Mouse (Mus musculus): Measurements from ENCODE around the gene Rasgrp4. TPM values are rescaled to one million over a fixed set of nuclear protein-coding genes. Genes with fewer than 3 reads are reported as not detected.

The Rasgrp4 gene
- polyA plus RNA-seq, 1 experiment from 2014 or later, result 0.83 TPM

DNA sequence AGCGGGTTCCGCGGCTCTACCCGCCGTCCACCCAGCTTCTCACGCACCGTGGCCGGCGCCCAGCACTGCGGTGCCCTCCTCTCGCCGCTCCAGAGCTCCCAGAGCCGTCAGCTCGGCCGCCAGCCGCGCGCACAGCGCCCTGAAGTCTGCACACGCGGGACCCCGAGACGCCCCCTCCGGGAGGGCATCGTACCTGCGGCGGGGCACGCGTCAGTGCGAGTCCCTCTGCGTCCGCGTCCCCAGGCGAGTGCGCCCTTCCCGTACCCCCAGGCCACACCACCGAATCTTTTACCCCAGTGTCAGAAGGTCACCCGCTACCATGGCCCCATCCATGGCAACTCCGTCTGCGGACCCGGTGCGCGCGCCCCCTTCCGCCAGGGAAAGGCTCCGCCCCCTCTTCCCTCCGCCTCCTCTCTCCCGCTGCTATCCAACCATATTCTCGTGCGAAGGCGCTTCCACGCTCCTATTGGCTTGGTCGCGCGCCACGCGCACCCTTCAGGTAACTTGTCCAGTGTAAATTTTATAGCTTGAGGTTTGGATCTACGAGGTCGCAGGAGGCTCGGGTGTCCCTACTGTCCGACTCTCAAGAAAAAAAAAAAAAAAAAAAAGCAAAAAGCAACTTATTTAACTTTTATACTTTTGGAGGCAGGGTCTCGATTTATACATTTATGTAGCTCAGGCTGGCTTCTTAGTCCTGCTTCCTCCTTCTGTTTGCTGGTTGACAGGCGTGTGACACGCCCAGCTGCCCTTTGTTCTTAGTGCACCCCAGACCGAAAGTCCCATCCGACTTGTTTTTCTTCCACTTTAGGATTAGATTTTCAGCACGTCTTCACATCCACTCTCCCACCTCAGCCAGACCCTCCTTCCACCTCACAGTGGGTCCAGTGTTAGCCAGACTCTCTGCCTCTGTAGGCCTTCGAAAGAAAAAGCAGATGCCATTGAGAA lies 21.5 kb downstream of the Rasgrp4 start, which contains the start of gene Fam98c:
Fam98c (minus strand) TSS at position 397 of the 945 bp plus-strand sequence.
- peak within 1 kb of the TSS; percentile 92 for H3K4me2 ChIP-seq (ENCODE audit: low read length)
- 3% methylated on average over 61 of the region's 68 CpGs for WGBS
- H3K27me3 ChIP-seq (ENCODE audit: control insufficient read depth, insufficient read depth, low read depth, low read length), result peaks cover 4% of the 10 kb centered on the region
- peak; percentile 88 for ATAC-seq
- peak within 1 kb of the TSS; percentile 81 for H3K4me3 ChIP-seq (ENCODE audit: low read depth, low read length)
- H3K36me3 ChIP-seq (ENCODE audit: control insufficient read depth, insufficient read depth, low read length), result no peaks in the 10 kb centered on the region
- peaks cover 8% of the 10 kb centered on the region for H3K4me1 ChIP-seq (ENCODE audit: control insufficient read depth, insufficient read depth, low read length)
- peak within 1 kb of the TSS; percentile 91 for H3K27ac ChIP-seq (ENCODE audit: low read length)
- H3K9ac ChIP-seq (ENCODE audit: low read depth, low read length), result peak within 1 kb of the TSS; percentile 78
- no peaks in the 10 kb centered on the region for H3K9me3 ChIP-seq (replicated peaks; ENCODE audit: control insufficient read depth, low read length, poor library complexity, severe bottlenecking)

DNA sequence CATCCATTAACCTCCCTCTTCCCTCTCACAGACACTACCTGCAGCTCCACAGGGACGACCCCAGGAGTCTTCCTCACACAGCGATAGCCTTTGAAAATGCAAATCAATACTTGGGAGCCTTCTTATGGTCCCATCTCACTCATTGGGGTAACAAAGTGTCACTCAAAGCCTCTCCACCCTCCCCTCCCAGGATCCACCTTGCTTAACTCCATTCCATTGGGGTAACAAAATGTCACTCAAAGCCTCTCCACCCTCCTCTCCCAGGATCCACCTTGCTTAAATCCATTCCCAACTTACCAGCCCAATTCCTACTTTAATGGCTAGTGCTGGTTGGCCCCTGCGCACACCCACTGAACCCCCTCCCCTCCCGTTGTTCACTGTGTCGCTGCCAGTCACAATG lies 23.6 kb downstream of the Rasgrp4 start:
- Histone ChIP-seq H3K4me2 (ENCODE audit: low read length) (no peak overlapping the region), H3K27me3 (ENCODE audit: control insufficient read depth, insufficient read depth, low read depth, low read length) (peaks cover 4% of the 10 kb centered on the region), H3K36me3 (ENCODE audit: control insufficient read depth, insufficient read depth, low read length) (no peaks in the 10 kb centered on the region), H3K4me3 (ENCODE audit: low read depth, low read length) (no peak overlapping the region), H3K4me1 (ENCODE audit: control insufficient read depth, insufficient read depth, low read length) (peaks cover 8% of the 10 kb centered on the region), H3K27ac (ENCODE audit: low read length) (no peak overlapping the region), H3K9ac (ENCODE audit: low read depth, low read length) (no peak overlapping the region), H3K9me3 (replicated peaks; ENCODE audit: control insufficient read depth, low read length, poor library complexity, severe bottlenecking) (no peaks in the 10 kb centered on the region)
- ATAC-seq, result no peak
- WGBS, result 0% methylated on average over 5 of the region's 5 CpGs

DNA sequence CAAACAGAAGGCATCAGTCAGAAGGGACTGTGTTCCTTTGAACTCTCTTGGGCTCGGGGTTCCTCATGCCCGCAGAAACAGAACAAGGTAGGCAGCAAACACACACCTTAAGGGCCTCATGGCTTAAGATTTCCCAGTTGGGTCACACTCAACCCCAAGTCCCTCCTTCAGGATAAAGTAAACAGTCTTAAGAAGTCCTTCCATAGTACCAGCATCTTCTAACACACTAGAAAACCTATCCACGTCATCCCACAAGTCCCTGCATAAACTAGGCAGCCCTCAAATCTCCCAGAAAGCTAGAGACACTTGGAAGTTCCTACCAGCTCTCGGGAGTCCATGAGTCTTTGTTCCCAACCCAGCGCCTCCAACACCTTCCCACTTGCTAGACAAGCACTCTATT lies 27.6 kb downstream of the Rasgrp4 start:
- Histone ChIP-seq H3K27ac (ENCODE audit: low read length) (no peak overlapping the region), H3K27me3 (ENCODE audit: control insufficient read depth, insufficient read depth, low read depth, low read length) (peaks cover 4% of the 10 kb centered on the region), H3K4me1 (ENCODE audit: control insufficient read depth, insufficient read depth, low read length) (no peaks in the 10 kb centered on the region), H3K4me2 (ENCODE audit: low read length) (no peak overlapping the region), H3K9me3 (replicated peaks; ENCODE audit: control insufficient read depth, low read length, poor library complexity, severe bottlenecking) (no peaks in the 10 kb centered on the region), H3K4me3 (ENCODE audit: low read depth, low read length) (no peak overlapping the region), H3K36me3 (ENCODE audit: control insufficient read depth, insufficient read depth, low read length) (no peaks in the 10 kb centered on the region; the same call in 1 of the 2 replicates), H3K9ac (ENCODE audit: low read depth, low read length) (no peak overlapping the region)
- ATAC-seq, result no peak
- 85% methylated on average over 5 of the region's 5 CpGs for WGBS

DNA sequence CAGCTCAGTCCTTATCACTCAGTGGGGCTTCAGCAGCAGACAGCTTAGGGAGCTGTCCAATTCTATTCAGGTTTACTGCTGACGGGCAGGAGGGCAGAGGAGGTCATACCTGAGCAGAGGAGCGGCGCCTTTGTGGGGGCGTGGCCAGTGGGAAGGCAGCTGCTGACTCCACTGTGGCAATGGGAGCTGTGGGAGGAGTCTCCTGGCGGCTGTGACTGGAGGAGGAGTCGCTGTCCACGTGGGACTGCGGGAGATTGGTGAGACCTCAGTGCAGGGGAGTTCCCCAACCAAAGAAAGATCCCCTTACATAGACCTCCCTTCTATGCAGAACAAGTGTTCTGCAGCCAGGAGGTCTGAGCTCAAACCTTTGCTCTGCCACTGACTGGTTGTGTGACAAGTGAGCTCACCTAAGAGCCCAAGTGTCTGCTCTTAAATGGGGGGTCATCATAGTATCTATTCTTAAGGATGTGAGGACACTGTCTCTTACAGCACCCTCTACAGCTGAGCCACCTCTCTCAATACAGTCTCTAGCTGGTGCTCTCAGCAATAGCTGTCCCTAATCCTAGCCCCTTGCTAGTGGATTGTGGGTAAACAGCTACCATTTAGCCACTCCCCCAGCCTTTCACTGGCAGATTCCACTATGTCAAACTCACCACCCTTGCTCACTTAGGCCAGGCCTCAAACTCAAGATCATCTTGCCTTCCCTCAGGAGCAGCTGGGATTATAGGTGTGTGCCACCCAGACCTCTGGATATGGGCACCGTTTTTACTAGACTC lies 28.3 kb downstream of the Rasgrp4 start:
- peaks cover 5% of the 10 kb centered on the region for H3K4me1 ChIP-seq (ENCODE audit: control insufficient read depth, insufficient read depth, low read length)
- H3K27me3 ChIP-seq (ENCODE audit: control insufficient read depth, insufficient read depth, low read depth, low read length), result peaks cover 4% of the 10 kb centered on the region
- no peak overlapping the region for H3K9ac ChIP-seq (ENCODE audit: low read depth, low read length)
- no peak overlapping the region for H3K4me3 ChIP-seq (ENCODE audit: low read depth, low read length)
- H3K4me2 ChIP-seq (ENCODE audit: low read length), result no peak overlapping the region
- no peaks in the 10 kb centered on the region for H3K9me3 ChIP-seq (replicated peaks; ENCODE audit: control insufficient read depth, low read length, poor library complexity, severe bottlenecking)
- H3K27ac ChIP-seq (ENCODE audit: low read length), result no peak overlapping the region
- ATAC-seq, result no peak
- 28% methylated on average over 9 of the region's 9 CpGs for WGBS
- no peaks in the 10 kb centered on the region; the same call in 1 of the 2 replicates for H3K36me3 ChIP-seq (ENCODE audit: control insufficient read depth, insufficient read depth, low read length)

DNA sequence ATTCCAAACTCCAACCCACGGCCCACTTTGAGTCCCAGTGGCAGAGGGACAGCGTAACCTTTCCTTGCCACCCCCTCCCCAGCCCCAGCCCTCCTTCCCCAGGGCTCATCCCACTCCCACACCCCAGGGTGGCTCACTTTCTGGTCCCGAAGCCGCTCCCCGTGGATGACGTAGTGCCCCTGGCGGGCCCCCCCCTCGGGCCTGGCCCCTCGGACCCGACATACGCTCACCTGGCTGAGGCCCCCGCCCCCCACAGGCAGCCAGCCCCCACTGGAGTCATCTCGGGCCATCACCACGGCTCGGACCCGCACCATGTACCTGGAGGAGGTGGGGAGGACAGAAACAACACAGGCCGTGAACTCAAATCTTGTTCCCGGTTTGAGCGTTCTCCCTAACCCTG lies 33.0 kb downstream of the Rasgrp4 start:
- ATAC-seq, result no peak
- WGBS, result 9% methylated on average over 19 of the region's 19 CpGs
- peaks cover 17% of the 10 kb centered on the region for H3K27me3 ChIP-seq (ENCODE audit: control insufficient read depth, insufficient read depth, low read depth, low read length)
- H3K9ac ChIP-seq (ENCODE audit: low read depth, low read length), result peak overlapping the region; percentile 80
- no peak overlapping the region for H3K27ac ChIP-seq (ENCODE audit: low read length)
- H3K4me1 ChIP-seq (ENCODE audit: control insufficient read depth, insufficient read depth, low read length), result peaks cover 22% of the 10 kb centered on the region
- H3K36me3 ChIP-seq (ENCODE audit: control insufficient read depth, insufficient read depth, low read length), result no peaks in the 10 kb centered on the region; the same call in 1 of the 2 replicates
- peak overlapping the region; percentile 61 for H3K4me2 ChIP-seq (ENCODE audit: low read length)
- H3K4me3 ChIP-seq (ENCODE audit: low read depth, low read length), result peak overlapping the region; percentile 75
- H3K9me3 ChIP-seq (replicated peaks; ENCODE audit: control insufficient read depth, low read length, poor library complexity, severe bottlenecking), result no peaks in the 10 kb centered on the region

DNA sequence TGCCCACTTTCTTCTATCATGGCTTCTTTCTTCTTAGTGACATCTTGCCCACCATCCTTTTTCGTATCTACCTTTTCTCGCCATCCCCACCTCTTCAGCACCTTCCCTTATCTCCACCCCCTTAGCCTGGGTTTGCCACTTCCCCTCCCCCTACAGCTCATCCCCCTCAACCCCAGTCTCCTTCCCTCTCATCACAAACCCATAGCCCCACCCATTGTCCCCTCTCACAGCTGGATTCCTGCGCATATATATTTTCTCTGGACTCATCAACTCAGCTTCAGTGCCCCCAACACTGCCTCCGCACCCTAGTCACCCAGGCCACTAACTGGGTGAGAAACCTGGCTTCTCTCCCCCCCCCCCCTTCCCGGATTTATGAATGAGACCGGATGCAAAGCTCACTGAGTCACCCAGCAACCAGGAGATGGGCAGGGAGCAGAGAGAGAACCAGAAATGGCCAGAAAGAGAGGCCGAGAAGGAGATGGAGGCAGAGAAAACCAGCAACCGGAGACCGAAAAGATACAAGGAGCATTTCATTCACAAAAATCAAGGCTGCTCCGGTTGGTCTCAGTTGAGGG lies 33.6 kb downstream of the Rasgrp4 start:
- no peak for ATAC-seq
- Histone ChIP-seq H3K4me3 (ENCODE audit: low read depth, low read length) (peak overlapping the region; percentile 75), H3K9ac (ENCODE audit: low read depth, low read length) (peak overlapping the region; percentile 80), H3K27me3 (ENCODE audit: control insufficient read depth, insufficient read depth, low read depth, low read length) (peaks cover 22% of the 10 kb centered on the region), H3K36me3 (ENCODE audit: control insufficient read depth, insufficient read depth, low read length) (no peaks in the 10 kb centered on the region; the same call in 1 of the 2 replicates), H3K9me3 (replicated peaks; ENCODE audit: control insufficient read depth, low read length, poor library complexity, severe bottlenecking) (no peaks in the 10 kb centered on the region), H3K27ac (ENCODE audit: low read length) (peak overlapping the region; percentile 91), H3K4me1 (ENCODE audit: control insufficient read depth, insufficient read depth, low read length) (peaks cover 22% of the 10 kb centered on the region), H3K4me2 (ENCODE audit: low read length) (peak overlapping the region; percentile 61)
- WGBS, result 2% methylated on average over 10 of the region's 10 CpGs

DNA sequence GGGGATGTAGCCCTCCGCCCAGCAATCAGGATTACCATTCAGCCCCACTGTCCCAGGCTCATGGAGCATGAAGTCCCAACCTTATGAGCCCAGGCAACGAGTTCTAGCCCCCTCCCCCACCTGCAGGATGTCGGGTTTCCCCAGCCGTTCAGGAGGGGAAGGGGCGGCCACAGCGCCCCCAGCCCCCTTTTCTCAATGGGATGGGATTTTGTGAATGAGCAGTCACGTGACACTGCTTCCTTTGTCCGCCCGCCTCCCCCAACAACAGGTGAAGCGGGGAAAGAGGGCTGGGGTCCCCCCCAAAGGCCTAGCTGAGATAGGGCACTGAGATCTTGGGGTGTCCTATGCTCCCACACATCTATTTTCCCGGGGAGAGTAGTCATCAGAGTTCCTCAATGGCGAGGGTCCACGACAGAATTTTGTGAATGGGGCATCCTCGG lies 34.2 kb downstream of the Rasgrp4 start:
- Histone ChIP-seq H3K36me3 (ENCODE audit: control insufficient read depth, insufficient read depth, low read length) (peaks cover under 1% of the 10 kb centered on the region), H3K4me3 (ENCODE audit: low read depth, low read length) (peak overlapping the region; percentile 75), H3K27ac (ENCODE audit: low read length) (peak overlapping the region; percentile 91), H3K4me1 (ENCODE audit: control insufficient read depth, insufficient read depth, low read length) (peaks cover 22% of the 10 kb centered on the region), H3K9ac (ENCODE audit: low read depth, low read length) (peak overlapping the region; percentile 80), H3K4me2 (ENCODE audit: low read length) (peak overlapping the region; percentile 61), H3K27me3 (ENCODE audit: control insufficient read depth, insufficient read depth, low read depth, low read length) (peaks cover 28% of the 10 kb centered on the region), H3K9me3 (replicated peaks; ENCODE audit: control insufficient read depth, low read length, poor library complexity, severe bottlenecking) (no peaks in the 10 kb centered on the region)
- WGBS, result 0% methylated on average over 12 of the region's 14 CpGs
- ATAC-seq, result peak; percentile 20

DNA sequence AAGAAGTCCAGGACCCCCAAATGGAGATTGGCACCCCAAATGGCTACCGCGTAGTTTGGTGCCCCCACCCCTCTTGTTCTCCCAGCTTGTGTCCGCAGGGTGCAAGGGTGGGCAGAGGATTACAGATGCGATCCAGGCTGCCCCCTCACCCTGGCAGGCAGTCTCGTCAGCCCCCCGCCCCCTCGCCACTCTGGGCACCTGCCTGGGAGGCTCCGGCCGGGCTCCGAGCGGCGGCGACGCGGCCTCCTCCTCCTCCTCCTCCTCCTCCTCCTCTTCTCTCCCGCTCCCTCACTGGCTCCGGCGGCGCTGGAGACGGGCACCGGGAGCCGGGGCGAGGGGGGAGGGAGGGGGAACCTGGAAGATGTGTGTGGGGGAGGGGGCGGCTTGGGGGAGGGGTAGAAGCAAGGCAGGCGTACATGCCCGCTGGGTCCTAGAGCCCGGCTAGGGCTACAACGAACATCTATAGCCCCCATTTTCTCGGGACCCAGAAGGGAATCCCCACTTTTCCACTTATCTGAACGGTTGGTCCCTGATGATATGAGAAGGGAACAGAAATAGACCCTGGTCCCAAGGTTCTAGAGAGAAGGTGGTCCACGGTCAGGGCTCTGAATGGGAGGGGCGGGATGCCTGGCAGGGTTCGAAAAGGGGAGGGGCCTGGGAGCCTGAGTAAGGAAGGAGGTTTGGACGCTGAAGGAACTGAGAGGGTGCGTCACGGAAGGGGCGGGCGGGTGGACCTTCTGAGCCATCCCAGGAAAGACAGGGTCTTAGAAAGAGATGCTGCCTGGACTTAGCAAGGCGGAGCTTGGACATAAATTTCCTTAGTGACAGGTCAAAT lies 34.8 kb downstream of the Rasgrp4 start:
- peak; percentile 86 for ATAC-seq
- peaks cover 34% of the 10 kb centered on the region for H3K27me3 ChIP-seq (ENCODE audit: control insufficient read depth, insufficient read depth, low read depth, low read length)
- H3K4me3 ChIP-seq (ENCODE audit: low read depth, low read length), result peak overlapping the region; percentile 75
- no peaks in the 10 kb centered on the region for H3K9me3 ChIP-seq (replicated peaks; ENCODE audit: control insufficient read depth, low read length, poor library complexity, severe bottlenecking)
- peak overlapping the region; percentile 91 for H3K27ac ChIP-seq (ENCODE audit: low read length)
- H3K36me3 ChIP-seq (ENCODE audit: control insufficient read depth, insufficient read depth, low read length), result peaks cover 5% of the 10 kb centered on the region
- H3K9ac ChIP-seq (ENCODE audit: low read depth, low read length), result peak overlapping the region; percentile 80
- WGBS, result 0% methylated on average over 21 of the region's 39 CpGs
- H3K4me1 ChIP-seq (ENCODE audit: control insufficient read depth, insufficient read depth, low read length), result peaks cover 22% of the 10 kb centered on the region
- H3K4me2 ChIP-seq (ENCODE audit: low read length), result peak overlapping the region; percentile 61
